Mouse (Mus musculus): ENCODE results near the gene Nat10. TPM values are rescaled to one million over a fixed set of nuclear protein-coding genes. Genes with fewer than 3 reads are reported as not detected.
A peak's percentile ranks its signal among the peaks of the same experiment; 100 is the strongest.

Nat10 gene
- polyA plus RNA-seq, 1 experiment, result 70.1 TPM

DNA sequence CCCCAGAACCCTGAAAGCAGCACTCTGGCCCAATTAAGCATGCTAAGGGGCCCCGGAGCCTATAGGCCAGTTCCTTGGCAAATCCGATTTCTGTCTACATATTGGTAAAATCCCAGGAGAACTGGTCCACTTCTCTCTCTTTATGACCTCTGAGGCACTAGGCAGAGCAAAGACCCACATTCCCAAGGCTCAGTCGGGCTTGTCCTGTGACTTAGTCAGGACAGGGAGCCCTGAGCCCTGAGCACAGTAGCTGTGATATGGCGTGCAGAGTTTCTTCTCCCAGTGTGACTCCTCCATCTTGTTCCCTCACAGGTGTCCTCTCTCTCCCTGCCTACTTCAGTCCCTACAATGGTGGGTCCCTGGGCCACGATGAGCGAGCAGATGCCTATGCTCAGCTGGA lies 82.6 kb downstream of the Nat10 start:
- no peaks in the 10 kb centered on the region for H3K27me3 ChIP-seq (ENCODE audit: control insufficient read depth, insufficient read depth, low read length)
- no peak for DNase-seq

DNA sequence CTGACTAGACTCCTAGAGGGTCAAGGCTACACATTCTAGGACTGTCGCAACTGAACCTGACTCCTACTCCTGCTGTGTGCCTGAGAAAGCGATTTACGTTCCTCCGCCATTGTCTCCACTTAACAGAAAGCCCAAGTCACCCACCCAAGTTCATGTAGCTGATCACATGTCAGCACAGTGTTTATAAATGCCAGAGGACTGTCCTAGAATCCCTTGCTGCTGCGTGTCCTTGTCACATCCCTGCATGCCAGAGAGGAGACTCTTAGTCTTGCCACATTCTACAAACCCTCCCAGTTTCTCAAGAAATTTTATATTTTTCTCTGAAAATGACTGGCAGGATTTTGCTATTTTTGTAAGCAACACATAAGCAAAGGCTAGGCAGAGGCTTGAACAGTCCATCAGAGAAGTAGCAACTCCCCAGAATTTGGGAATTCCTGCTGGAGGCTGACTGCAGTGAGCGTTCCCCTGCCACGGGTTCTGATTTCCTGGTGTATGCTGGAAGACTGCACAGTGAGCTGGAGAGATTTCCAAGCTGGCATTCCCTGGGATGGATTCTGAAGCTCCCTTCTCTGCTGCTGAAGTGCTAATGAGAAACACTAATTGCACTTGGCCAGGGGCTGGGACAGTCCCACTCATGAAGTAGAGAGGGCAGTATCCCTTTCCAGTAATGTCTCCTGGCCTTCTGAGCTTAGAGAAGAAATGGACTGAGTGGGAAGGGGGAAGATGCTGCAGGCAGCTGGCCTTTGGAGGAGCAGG lies 83.3 kb downstream of the Nat10 start:
- TF ChIP-seq CTCF (IDR thresholded peaks at IDR 0.05; ENCODE audit: borderline replicate concordance, control insufficient read depth, extremely low read depth, insufficient read depth, low read length, poor library complexity) (no peak), POLR2A (IDR thresholded peaks at IDR 0.05; ENCODE audit: control insufficient read depth, extremely low read depth, insufficient read depth, low read length, poor library complexity) (no peak)
- Histone ChIP-seq H3K27ac (ENCODE audit: control insufficient read depth, insufficient read depth, low read length) (no peak overlapping the region), H3K4me1 (replicated peaks; ENCODE audit: control insufficient read depth, insufficient read depth, low read length) (peaks cover 66% of the 10 kb centered on the region), H3K36me3 (ENCODE audit: control insufficient read depth, insufficient read depth, low read length) (no peaks in the 10 kb centered on the region), H3K27me3 (ENCODE audit: control insufficient read depth, insufficient read depth, low read length) (no peaks in the 10 kb centered on the region), H3K4me3 (ENCODE audit: control insufficient read depth, insufficient read depth, low read length) (no peak overlapping the region)
- DNase-seq, result no peak
- 99% methylated on average over 7 of the region's 7 CpGs for WGBS

More for the DNA sequence above, 82.6 kb downstream of the Nat10 start:
- Histone ChIP-seq H3K4me1 (replicated peaks; ENCODE audit: control insufficient read depth, insufficient read depth, low read length) (peaks cover 65% of the 10 kb centered on the region), H3K4me3 (ENCODE audit: control insufficient read depth, insufficient read depth, low read length) (no peak overlapping the region), H3K27ac (ENCODE audit: control insufficient read depth, insufficient read depth, low read length) (no peak overlapping the region), H3K36me3 (ENCODE audit: control insufficient read depth, insufficient read depth, low read length) (no peaks in the 10 kb centered on the region)
- WGBS, result 97% methylated on average over 6 of the region's 6 CpGs
- no peak for TF ChIP-seq POLR2A (IDR thresholded peaks at IDR 0.05; ENCODE audit: control insufficient read depth, extremely low read depth, insufficient read depth, low read length, poor library complexity)

DNA sequence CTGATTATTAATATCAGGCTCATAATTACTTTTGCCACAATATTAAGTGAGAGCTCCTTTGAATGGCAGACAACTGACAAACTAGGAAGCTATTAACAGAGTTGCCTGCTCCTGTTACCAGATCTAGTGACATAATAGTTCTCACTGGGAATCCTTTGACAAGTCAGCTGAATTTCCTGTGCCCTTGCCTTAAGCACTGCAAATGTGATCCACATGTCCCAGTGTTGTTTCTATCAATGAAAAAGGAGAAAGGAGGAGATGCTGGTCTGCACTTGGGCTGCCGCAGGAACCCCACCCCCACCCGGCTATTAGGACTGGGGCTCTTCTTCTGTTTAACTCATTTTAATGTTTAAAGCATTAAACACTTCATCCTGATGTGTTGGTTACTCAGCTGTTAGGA lies 84.3 kb downstream of the Nat10 start:
- H3K4me1 ChIP-seq (replicated peaks; ENCODE audit: control insufficient read depth, insufficient read depth, low read length), result peaks cover 68% of the 10 kb centered on the region
- H3K27ac ChIP-seq (ENCODE audit: control insufficient read depth, insufficient read depth, low read length), result peak overlapping the region; percentile 29; the same call in 1 of the 2 replicates
- DNase-seq, result no peak
- H3K27me3 ChIP-seq (ENCODE audit: control insufficient read depth, insufficient read depth, low read length), result no peaks in the 10 kb centered on the region
- H3K4me3 ChIP-seq (ENCODE audit: control insufficient read depth, insufficient read depth, low read length), result no peak overlapping the region
- H3K36me3 ChIP-seq (ENCODE audit: control insufficient read depth, insufficient read depth, low read length), result no peaks in the 10 kb centered on the region
- TF ChIP-seq POLR2A (IDR thresholded peaks at IDR 0.05; ENCODE audit: control insufficient read depth, extremely low read depth, insufficient read depth, low read length, poor library complexity), result no peak
- TF ChIP-seq CTCF (IDR thresholded peaks at IDR 0.05; ENCODE audit: borderline replicate concordance, control insufficient read depth, extremely low read depth, insufficient read depth, low read length, poor library complexity), result no peak
- WGBS, result 96% methylated on average over 2 of the region's 2 CpGs

DNA sequence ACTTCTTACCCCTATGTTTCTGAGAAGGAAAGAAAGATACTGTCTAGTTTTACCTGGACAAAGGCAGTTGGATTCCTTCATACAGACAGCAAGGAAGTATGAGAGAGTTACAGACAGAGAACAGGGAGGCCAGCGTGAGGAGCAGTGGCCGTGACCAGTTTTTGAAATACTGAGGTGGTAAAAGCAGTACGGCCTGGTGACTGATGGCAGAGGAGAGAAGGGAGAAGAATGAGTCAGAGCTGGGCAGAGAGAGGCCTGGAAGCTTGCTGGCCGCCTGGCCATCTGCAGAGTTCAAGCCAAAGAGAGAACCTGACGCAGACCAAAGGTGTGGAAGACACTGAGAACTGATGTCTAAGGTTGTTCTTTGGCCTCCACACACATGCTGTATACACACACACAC lies 85.7 kb downstream of the Nat10 start:
- Histone ChIP-seq H3K27ac (ENCODE audit: control insufficient read depth, insufficient read depth, low read length) (peak overlapping the region; percentile 10; the same call in 1 of the 2 replicates), H3K4me3 (ENCODE audit: control insufficient read depth, insufficient read depth, low read length) (no peak overlapping the region), H3K27me3 (ENCODE audit: control insufficient read depth, insufficient read depth, low read length) (no peaks in the 10 kb centered on the region), H3K4me1 (replicated peaks; ENCODE audit: control insufficient read depth, insufficient read depth, low read length) (peaks cover 61% of the 10 kb centered on the region), H3K36me3 (ENCODE audit: control insufficient read depth, insufficient read depth, low read length) (no peaks in the 10 kb centered on the region)
- no peak for DNase-seq
- TF ChIP-seq CTCF (IDR thresholded peaks at IDR 0.05; ENCODE audit: borderline replicate concordance, control insufficient read depth, extremely low read depth, insufficient read depth, low read length, poor library complexity) (no peak), POLR2A (IDR thresholded peaks at IDR 0.05; ENCODE audit: control insufficient read depth, extremely low read depth, insufficient read depth, low read length, poor library complexity) (no peak)
- 93% methylated on average over 5 of the region's 5 CpGs for WGBS

GRCm38 (mm10) chr2:103673609-103674008 lies 87.5 kb downstream of the Nat10 start:
- WGBS, result 64% methylated on average over 4 of the region's 4 CpGs
- Histone ChIP-seq H3K4me3 (ENCODE audit: control insufficient read depth, insufficient read depth, low read length) (no peak overlapping the region), H3K27ac (ENCODE audit: control insufficient read depth, insufficient read depth, low read length) (no peak overlapping the region), H3K27me3 (ENCODE audit: control insufficient read depth, insufficient read depth, low read length) (no peaks in the 10 kb centered on the region), H3K4me1 (replicated peaks; ENCODE audit: control insufficient read depth, insufficient read depth, low read length) (peaks cover 56% of the 10 kb centered on the region), H3K36me3 (ENCODE audit: control insufficient read depth, insufficient read depth, low read length) (no peaks in the 10 kb centered on the region)
- DNase-seq, result no peak
- no peak for TF ChIP-seq CTCF (IDR thresholded peaks at IDR 0.05; ENCODE audit: borderline replicate concordance, control insufficient read depth, extremely low read depth, insufficient read depth, low read length, poor library complexity)
- no peak for TF ChIP-seq POLR2A (IDR thresholded peaks at IDR 0.05; ENCODE audit: control insufficient read depth, extremely low read depth, insufficient read depth, low read length, poor library complexity)

GRCm38 (mm10) chr2:103672573-103673119 lies 88.4 kb downstream of the Nat10 start:
- WGBS, result 17% methylated on average over 7 of the region's 7 CpGs
- Histone ChIP-seq H3K36me3 (ENCODE audit: control insufficient read depth, insufficient read depth, low read length) (no peaks in the 10 kb centered on the region), H3K4me3 (ENCODE audit: control insufficient read depth, insufficient read depth, low read length) (no peak overlapping the region), H3K4me1 (replicated peaks; ENCODE audit: control insufficient read depth, insufficient read depth, low read length) (peaks cover 58% of the 10 kb centered on the region), H3K27me3 (ENCODE audit: control insufficient read depth, insufficient read depth, low read length) (no peaks in the 10 kb centered on the region), H3K27ac (ENCODE audit: control insufficient read depth, insufficient read depth, low read length) (peak overlapping the region; percentile 90)
- no peak for DNase-seq
- TF ChIP-seq POLR2A (IDR thresholded peaks at IDR 0.05; ENCODE audit: control insufficient read depth, extremely low read depth, insufficient read depth, low read length, poor library complexity) (no peak), CTCF (IDR thresholded peaks at IDR 0.05; ENCODE audit: borderline replicate concordance, control insufficient read depth, extremely low read depth, insufficient read depth, low read length, poor library complexity) (no peak)

Other genes with a start within 250 kb of the Nat10 start
- gene Abtb2, start 195.0 kb downstream of the Nat10 start, polyA plus RNA-seq (2012; rRNA removed), result 110 and 120 TPM in 2 replicates
- 182 and 242 TPM in 2 replicates for gene Caprin1, start 36.4 kb upstream of the Nat10 start, polyA plus RNA-seq (2012; rRNA removed)
- gene Lmo2, start 196.7 kb upstream of the Nat10 start, polyA plus RNA-seq (2012; rRNA removed), result 8.0 and 9.6 TPM in 2 replicates

Data from thymus, adult 2 months (tissue).